19 mouse cellular contexts compared by ENCODE assay signal in genomic region chr7:139556331-139556730, GRCm38 (mm10). TPM values are rescaled to one million over a fixed set of nuclear protein-coding genes. Genes with fewer than 3 reads are reported as not detected.
DNase-seq lines count a peak whose midpoint lies in the region; ATAC-seq and TF ChIP-seq lines count a peak whose summit lies in the region.
"Had no signal": no experiment of that assay in that cellular context is flagged by ENCODE, and none has a peak within 500 bp of the region (broad histone marks: within the 10 kb centered on the region; RNA-seq: fewer than 3 reads in every experiment).

No protein-coding gene starts in this region.

- 0 out of 2 replicates have a peak, but pooled peaks cover 4% of the 10 kb centered on the region for H3K36me3 ChIP-seq in forebrain, postnatal 0 days (ENCODE audit: insufficient read depth)
- H3K36me3 ChIP-seq in forebrain, embryonic 13.5 days (ENCODE audit: poor library complexity, severe bottlenecking): no peaks in the 10 kb centered on the region
- H3K36me3 ChIP-seq in C2C12 (ENCODE audit: control insufficient read depth, insufficient read depth): no peaks in the 10 kb centered on the region
- H3K36me3 ChIP-seq in midbrain, postnatal 0 days (ENCODE audit: insufficient read depth, low read length): peaks cover 5% of the 10 kb centered on the region
- H3K36me3 ChIP-seq in liver, postnatal 0 days (replicated peaks; ENCODE audit: insufficient read depth, low read length): 0 out of 2 replicates have a peak, but pooled peaks cover 3% of the 10 kb centered on the region

- no peak overlapping the region for H3K4me2 ChIP-seq in forebrain, postnatal 0 days (ENCODE audit: low read depth)
- H3K4me2 ChIP-seq in forebrain, embryonic 13.5 days: no peak overlapping the region
- no peak overlapping the region for H3K4me2 ChIP-seq in midbrain, postnatal 0 days (ENCODE audit: low read depth, low read length, poor library complexity, severe bottlenecking)
- no peak overlapping the region for H3K4me2 ChIP-seq in liver, postnatal 0 days (ENCODE audit: low read depth, low read length)
- H3K4me2 ChIP-seq: embryonic facial prominence, embryonic 13.5 days; liver, embryonic 13.5 days; lung, embryonic 14.5 days had no signal

- peaks cover 9% of the 10 kb centered on the region; the same call in 1 of the 2 replicates for H3K4me1 ChIP-seq in forebrain, postnatal 0 days (ENCODE audit: insufficient read depth)
- H3K4me1 ChIP-seq in forebrain, embryonic 13.5 days: peaks cover 11% of the 10 kb centered on the region
- 0 out of 2 replicates have a peak, but pooled peaks cover 3% of the 10 kb centered on the region for H3K4me1 ChIP-seq in midbrain, postnatal 0 days (ENCODE audit: insufficient read depth, low read length)
- H3K4me1 ChIP-seq in liver, postnatal 0 days (ENCODE audit: insufficient read depth): no peaks in the 10 kb centered on the region
- H3K4me1 ChIP-seq: embryonic facial prominence, embryonic 13.5 days; liver, embryonic 13.5 days had no signal

- DNase-seq in forebrain, postnatal 0 days: peak; percentile 31
- peak; percentile 83 for DNase-seq in Muller cell, postnatal 12 days (ENCODE audit: inconsistent ontology term)
- DNase-seq in midbrain, postnatal 0 days (ENCODE audit: low spot score): peak; percentile 38
- DNase-seq in liver, postnatal 0 days: no peak
- DNase-seq: adrenal gland, postnatal 14 days; cerebellum, adult 9-10 months; gastrocnemius, adult 2 months; kidney, adult 11 months; liver, embryonic 13.5 days; lung, embryonic 14.5 days; lung, postnatal 36 days; thymus, adult 2 months had no signal

- no peak for TF ChIP-seq EP300 in liver, postnatal 0 days (IDR thresholded peaks at IDR 0.05; ENCODE audit: low read depth)

- 0 out of 2 replicates have a peak overlapping the region, but pooled peaks have one; percentile 2 for H3K27ac ChIP-seq in forebrain, postnatal 0 days (ENCODE audit: low read depth, low read length)
- H3K27ac ChIP-seq in forebrain, embryonic 13.5 days: no peak overlapping the region; the same call in 1 of the 2 replicates
- H3K27ac ChIP-seq in midbrain, postnatal 0 days (ENCODE audit: low read depth, low read length): no peak overlapping the region
- no peak overlapping the region for H3K27ac ChIP-seq in liver, postnatal 0 days (ENCODE audit: low read depth)
- H3K27ac ChIP-seq: embryonic facial prominence, embryonic 13.5 days; gastrocnemius, adult 2 months; left cerebral cortex, adult 2 months; liver, embryonic 13.5 days had no signal

- no peak for ATAC-seq in forebrain, postnatal 0 days
- no peak for ATAC-seq in forebrain, embryonic 13.5 days
- no peak for ATAC-seq in midbrain, postnatal 0 days (ENCODE audit: low FRiP score)
- ATAC-seq in monocyte, adult 5-6 weeks (replicated peaks; ENCODE audit: insufficient number of reproducible peaks, low FRiP score, low TSS enrichment, poor library complexity, severe bottlenecking): no peak
- no peak for ATAC-seq in liver, postnatal 0 days

- H3ac ChIP-seq in C2C12 (ENCODE audit: control insufficient read depth, insufficient read length, low read depth): no peak overlapping the region

- no peak for TF ChIP-seq CTCF in forebrain, postnatal 0 days (IDR thresholded peaks at IDR 0.05; ENCODE audit: low read depth)
- no peak for TF ChIP-seq CTCF in C2C12 (IDR thresholded peaks at IDR 0.05; ENCODE audit: control insufficient read depth, insufficient read depth, insufficient read length)
- no peak for TF ChIP-seq CTCF in midbrain, postnatal 0 days (IDR thresholded peaks at IDR 0.05)
- no peak for TF ChIP-seq CTCF in liver, postnatal 0 days (IDR thresholded peaks at IDR 0.05; ENCODE audit: low read depth)

- no peaks in the 10 kb centered on the region for H3K9me3 ChIP-seq in forebrain, postnatal 0 days (ENCODE audit: low read length)
- H3K9me3 ChIP-seq in forebrain, embryonic 13.5 days (replicated peaks): no peaks in the 10 kb centered on the region
- no peaks in the 10 kb centered on the region for H3K9me3 ChIP-seq in midbrain, postnatal 0 days (ENCODE audit: low read length)
- no peaks in the 10 kb centered on the region for H3K9me3 ChIP-seq in liver, postnatal 0 days (ENCODE audit: low read length)
- H3K9me3 ChIP-seq: embryonic facial prominence, embryonic 13.5 days; liver, embryonic 13.5 days; megakaryocyte, embryonic 14.5 days had no signal

- WGBS in forebrain, postnatal 0 days: 20% methylated on average over 5 of the region's 5 CpGs
- 12% methylated on average over 5 of the region's 5 CpGs for WGBS in forebrain, embryonic 13.5 days
- 27% methylated on average over 5 of the region's 5 CpGs for WGBS in midbrain, postnatal 0 days
- WGBS in liver, postnatal 0 days (ENCODE audit: insufficient replicate concordance): 68% methylated on average over 5 of the region's 5 CpGs

- H3K9ac ChIP-seq in forebrain, postnatal 0 days: no peak overlapping the region
- H3K9ac ChIP-seq in forebrain, embryonic 13.5 days: no peak overlapping the region
- no peak overlapping the region for H3K9ac ChIP-seq in midbrain, postnatal 0 days (replicated peaks; ENCODE audit: low read length, poor library complexity, severe bottlenecking)
- no peak overlapping the region for H3K9ac ChIP-seq in liver, postnatal 0 days (replicated peaks)
- H3K9ac ChIP-seq: embryonic facial prominence, embryonic 13.5 days; liver, embryonic 13.5 days; lung, embryonic 14.5 days had no signal

- no peak overlapping the region for H3K4me3 ChIP-seq in forebrain, postnatal 0 days (ENCODE audit: low read depth, low read length)
- no peak overlapping the region for H3K4me3 ChIP-seq in forebrain, embryonic 13.5 days
- no peak overlapping the region for H3K4me3 ChIP-seq in C2C12 (ENCODE audit: insufficient read depth, poor library complexity, severe bottlenecking)
- H3K4me3 ChIP-seq in midbrain, postnatal 0 days (ENCODE audit: low read depth, low read length): no peak overlapping the region
- no peak overlapping the region for H3K4me3 ChIP-seq in liver, postnatal 0 days (ENCODE audit: low read depth, low read length)
- H3K4me3 ChIP-seq: embryonic facial prominence, embryonic 13.5 days; gastrocnemius, adult 2 months; left cerebral cortex, adult 2 months; liver, embryonic 13.5 days; megakaryocyte, embryonic 14.5 days had no signal

- no peaks in the 10 kb centered on the region for H3K79me3 ChIP-seq in C2C12 (ENCODE audit: low read depth)

- H3K79me2 ChIP-seq in C2C12 (ENCODE audit: control insufficient read depth, insufficient read depth): no peaks in the 10 kb centered on the region

- H3K27me3 ChIP-seq in forebrain, postnatal 0 days (ENCODE audit: insufficient read depth, low read length): no peaks in the 10 kb centered on the region
- H3K27me3 ChIP-seq in forebrain, embryonic 13.5 days: peaks cover 58% of the 10 kb centered on the region
- no peaks in the 10 kb centered on the region for H3K27me3 ChIP-seq in C2C12 (ENCODE audit: control insufficient read depth, insufficient read depth, insufficient read length)
- H3K27me3 ChIP-seq in midbrain, postnatal 0 days (ENCODE audit: insufficient read depth, low read length): 0 out of 2 replicates have a peak, but pooled peaks cover 9% of the 10 kb centered on the region
- H3K27me3 ChIP-seq in liver, postnatal 0 days (ENCODE audit: insufficient read depth, low read length): no peaks in the 10 kb centered on the region
- H3K27me3 ChIP-seq: embryonic facial prominence, embryonic 13.5 days; liver, embryonic 13.5 days; megakaryocyte, embryonic 14.5 days had no signal

TF ChIP-seq in C2C12, 6 proteins besides CTCF, POLR2A, EP300 and RAD21:
- no peak for TF ChIP-seq MYOG (IDR thresholded peaks at IDR 0.05; ENCODE audit: control insufficient read depth, extremely low read depth, insufficient read length)
- no peak for TF ChIP-seq MAX (IDR thresholded peaks at IDR 0.05)
- no peak for TF ChIP-seq USF1 (IDR thresholded peaks at IDR 0.05; ENCODE audit: low read depth)
- no peak for TF ChIP-seq FOSL1 (IDR thresholded peaks at IDR 0.05; ENCODE audit: insufficient read depth, low read length, poor library complexity, severe bottlenecking)
- peak; percentile 68 for TF ChIP-seq MYOD1 (IDR thresholded peaks at IDR 0.05; ENCODE audit: control insufficient read depth, insufficient read length, low read depth)
- no peak for TF ChIP-seq CEBPB (IDR thresholded peaks at IDR 0.05; ENCODE audit: low read depth)

RNA-seq across cellular contexts. Expression of gene Nkx6-2, which starts 26.3 kb away (rescaled TPM):
- total RNA-seq in forebrain, postnatal 0 days (2014; rRNA removed): 1.00 and 1.2 TPM in 2 replicates
- polyA plus RNA-seq in forebrain, postnatal 0 days (2015; fragmentation: Nextera tagmentation; extraction: Ambion mirVana): 0.52 and 1.4 TPM in 2 replicates
- polyA plus RNA-seq in forebrain, embryonic 13.5 days (2015; fragmentation: Nextera tagmentation; extraction: Ambion mirVana): 2.1 and 3.3 TPM in 2 replicates
- 0.02 TPM for polyA plus RNA-seq in C2C12 (2012; fragmentation: generic; extraction: Trizol)
- total RNA-seq in midbrain, postnatal 0 days (2014; rRNA removed): 8.3 and 10.0 TPM in 2 replicates
- polyA plus RNA-seq in midbrain, postnatal 0 days (2015; fragmentation: Nextera tagmentation; extraction: Ambion mirVana): 7.3 and 8.2 TPM in 2 replicates
- not detected in 3 replicates for total RNA-seq in monocyte, adult 5-6 weeks (2017)
- not detected in 2 replicates for polyA plus RNA-seq in liver, postnatal 0 days (2015; fragmentation: Nextera tagmentation; extraction: Ambion mirVana)
- total RNA-seq: adrenal gland, postnatal 14 days; gastrocnemius, adult 2 months had no signal
- polyA plus RNA-seq: embryonic facial prominence, embryonic 13.5 days; kidney, embryonic 16.5 days; lung, embryonic 14.5 days had no signal
